Mouse (Mus musculus): ENCODE measurements around the gene Tnfsf13. TPM values are rescaled to one million over a fixed set of nuclear protein-coding genes. Genes with fewer than 3 reads are reported as not detected.
"Not testable (repeated sequence)": the region's sequence is repeated elsewhere in the genome, so short reads cannot be mapped to it uniquely, and the experiment has no call there.

The Tnfsf13 gene
- 1 to 10 TPM; 2.5 to 7.3 (median 4.5) TPM for total RNA-seq (2022)

DNA sequence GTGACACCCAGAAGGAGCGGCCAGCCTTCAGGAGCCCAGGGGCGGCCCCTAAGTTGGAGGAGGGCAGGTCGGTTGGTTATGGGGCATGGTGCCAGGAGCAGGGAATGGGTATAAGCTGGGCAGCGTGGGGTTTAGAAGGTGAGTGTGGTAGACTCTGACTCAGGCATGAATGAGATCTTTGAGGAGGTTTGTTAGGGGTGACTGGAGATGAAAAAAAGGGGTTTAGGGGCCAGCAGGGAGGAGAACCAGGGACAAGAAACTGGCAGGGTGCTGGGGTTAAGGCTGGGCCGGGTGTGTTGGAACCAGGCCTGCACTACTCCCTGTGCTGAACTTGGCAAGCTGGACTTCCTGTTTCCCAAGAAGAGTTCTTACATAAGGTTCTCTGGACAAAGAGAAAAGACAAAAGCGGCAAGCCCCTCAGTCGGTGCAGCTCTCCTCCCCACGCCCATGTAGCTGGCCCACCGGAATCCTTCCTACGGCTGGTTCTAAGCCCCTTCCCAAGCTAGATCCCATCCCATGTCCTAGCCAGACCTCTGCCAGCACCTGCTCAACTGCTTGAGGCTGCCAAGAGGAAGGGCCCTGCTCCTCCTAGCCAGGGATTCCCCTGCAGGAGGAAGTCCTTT lies at the start of gene Tnfsf13:
TSS of gene Tnfsf13 (minus strand) at position 259 of the 623 bp plus-strand sequence.
- peak; percentile 81 for DNase-seq

DNA sequence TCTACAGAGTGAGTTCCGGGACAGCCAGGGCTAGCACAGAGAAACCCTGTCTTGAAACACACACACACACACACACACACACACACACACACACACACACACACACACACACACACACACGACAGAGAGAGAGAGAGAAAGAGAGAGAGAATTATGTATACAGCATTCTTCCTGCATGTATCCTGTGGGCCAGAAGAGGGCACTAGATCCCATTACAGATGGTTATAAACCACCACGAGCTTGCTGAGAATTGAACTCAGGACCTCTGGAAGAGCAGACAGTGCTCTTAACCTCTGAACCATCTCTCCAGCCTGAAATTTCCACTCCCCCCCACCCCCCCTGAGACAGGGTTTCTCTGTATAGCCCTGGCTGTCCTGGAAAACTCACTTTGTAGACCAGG lies 45.8 kb upstream of the Tnfsf13 start:
- not testable (repeated sequence) for DNase-seq

- DNase-seq: peak; percentile 45
Observed at GRCm38 (mm10) chr11:69729063-69729462, 43.5 kb upstream of the Tnfsf13 start.

DNA sequence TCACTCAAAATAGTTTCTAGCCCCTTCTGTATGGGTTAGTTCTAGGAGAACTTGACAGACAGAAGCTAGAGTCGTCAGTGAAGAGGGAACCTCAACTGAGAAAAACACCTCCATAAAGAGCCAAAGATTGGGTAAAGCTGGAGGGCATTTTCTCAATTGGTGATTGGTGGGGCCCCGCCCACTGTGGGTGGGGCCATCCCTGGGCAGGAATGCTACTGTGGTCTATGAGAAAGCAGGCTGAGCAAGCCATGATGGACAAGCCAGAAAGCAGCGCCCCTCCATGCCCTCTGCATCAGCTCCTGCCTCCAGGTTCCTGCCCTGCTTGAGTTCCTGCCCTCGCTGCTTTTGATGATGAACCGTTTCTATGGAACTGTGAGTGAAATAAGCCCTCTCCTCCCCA lies 40.4 kb upstream of the Tnfsf13 start:
- no peak for DNase-seq

DNA sequence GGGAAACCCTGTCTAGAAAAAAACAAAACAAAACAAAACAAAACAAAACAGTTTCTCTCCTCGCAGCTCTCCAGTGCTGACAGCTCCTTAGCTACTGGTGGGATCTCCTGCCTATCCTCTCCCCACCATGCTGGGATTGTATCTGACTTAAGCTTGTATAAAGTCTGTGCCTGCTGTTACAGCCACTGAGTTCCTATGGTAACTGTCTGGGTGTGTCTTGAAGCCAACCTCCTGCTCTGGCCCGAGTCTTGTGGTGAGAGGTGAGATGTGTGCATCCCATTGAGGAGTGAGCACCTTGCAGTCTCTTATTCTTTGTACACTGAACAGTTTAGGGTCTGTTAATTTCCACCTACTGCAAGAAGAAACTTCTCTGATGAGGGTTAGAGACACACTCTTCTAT lies 37.5 kb upstream of the Tnfsf13 start:
- no peak for DNase-seq

- no peak for DNase-seq
Observed at GRCm38 (mm10) chr11:69720852-69721251, 35.3 kb upstream of the Tnfsf13 start.

- no peak for DNase-seq
Observed at GRCm38 (mm10) chr11:69719423-69719822, 33.8 kb upstream of the Tnfsf13 start.

DNA sequence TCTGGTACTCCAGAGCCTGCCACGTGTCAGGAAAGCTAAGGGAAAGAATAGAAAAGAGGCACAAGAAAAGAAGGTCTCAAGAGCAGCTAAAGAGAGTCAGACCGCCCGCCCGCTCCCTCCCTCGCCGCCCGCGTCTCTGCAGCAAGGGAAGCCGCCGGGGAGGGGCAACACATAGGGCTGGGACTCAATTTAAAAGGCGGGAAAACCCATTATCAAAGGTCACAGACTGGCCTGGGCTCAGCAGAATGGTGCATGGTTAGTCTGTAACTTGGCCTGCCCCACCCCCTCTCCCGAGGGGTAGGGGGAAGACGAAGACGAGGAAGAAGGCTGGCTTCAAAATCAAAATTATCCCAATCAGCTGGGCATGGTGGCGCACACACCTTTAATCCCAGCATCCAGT lies 33.1 kb upstream of the Tnfsf13 start:
- no peak for DNase-seq

- DNase-seq: no peak
Observed at GRCm38 (mm10) chr11:69716953-69717352, 31.4 kb upstream of the Tnfsf13 start.

DNA sequence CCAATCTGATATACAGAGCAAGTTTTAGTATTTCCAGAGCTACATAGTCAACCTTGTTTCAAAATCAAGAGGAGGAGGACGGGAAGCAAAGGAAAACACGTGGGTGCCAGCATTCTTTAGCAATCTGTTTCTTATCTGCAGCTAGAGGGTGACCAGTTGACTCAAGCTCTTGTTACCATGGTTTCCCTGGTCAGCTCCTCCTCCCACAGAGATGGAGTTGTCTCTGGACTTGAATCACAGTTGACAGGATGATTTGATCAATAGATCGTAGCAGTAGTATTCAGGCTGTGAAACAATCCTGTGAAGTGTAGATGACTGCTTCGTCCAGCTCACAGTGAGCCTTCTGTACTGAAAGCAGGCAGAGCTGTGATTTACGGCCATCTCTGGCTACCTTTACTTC lies 30.3 kb upstream of the Tnfsf13 start:
- DNase-seq: peak; percentile 78

- DNase-seq: peak; percentile 47
Observed at GRCm38 (mm10) chr11:69715482-69715881, 29.9 kb upstream of the Tnfsf13 start.

DNA sequence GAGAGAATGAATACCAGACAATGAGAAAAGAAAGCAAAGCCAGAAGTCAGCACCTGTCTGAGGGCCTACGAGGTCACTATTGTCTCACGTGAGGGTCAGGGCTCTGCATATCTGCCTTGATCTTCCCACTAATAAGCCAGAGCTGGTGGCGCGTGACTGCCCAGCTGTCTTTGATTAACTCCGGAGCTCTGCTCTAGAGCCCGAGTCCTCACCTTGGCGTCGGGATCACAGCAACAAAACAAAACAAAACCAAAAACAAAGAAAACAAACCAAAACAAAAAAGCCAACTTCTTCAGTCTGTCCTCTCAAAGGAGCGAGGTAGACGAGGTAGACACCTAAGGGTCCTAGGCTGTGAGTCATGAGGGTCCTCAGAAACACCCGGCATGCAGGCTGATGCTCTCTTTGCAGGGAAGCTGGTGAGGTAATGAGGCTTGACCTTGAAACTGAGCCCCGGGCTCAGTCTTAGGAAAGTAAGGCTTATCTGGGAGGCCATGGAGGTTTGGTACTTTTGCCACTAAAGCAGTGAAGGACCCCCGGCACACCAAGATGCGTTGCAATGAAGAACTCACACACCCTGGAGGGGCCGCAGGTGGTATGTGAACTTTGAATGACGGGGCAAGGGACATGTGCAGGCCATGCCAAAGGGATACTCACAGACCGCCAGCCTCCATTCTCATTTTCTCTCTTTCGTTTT lies 29.2 kb upstream of the Tnfsf13 start:
- DNase-seq: no peak

DNA sequence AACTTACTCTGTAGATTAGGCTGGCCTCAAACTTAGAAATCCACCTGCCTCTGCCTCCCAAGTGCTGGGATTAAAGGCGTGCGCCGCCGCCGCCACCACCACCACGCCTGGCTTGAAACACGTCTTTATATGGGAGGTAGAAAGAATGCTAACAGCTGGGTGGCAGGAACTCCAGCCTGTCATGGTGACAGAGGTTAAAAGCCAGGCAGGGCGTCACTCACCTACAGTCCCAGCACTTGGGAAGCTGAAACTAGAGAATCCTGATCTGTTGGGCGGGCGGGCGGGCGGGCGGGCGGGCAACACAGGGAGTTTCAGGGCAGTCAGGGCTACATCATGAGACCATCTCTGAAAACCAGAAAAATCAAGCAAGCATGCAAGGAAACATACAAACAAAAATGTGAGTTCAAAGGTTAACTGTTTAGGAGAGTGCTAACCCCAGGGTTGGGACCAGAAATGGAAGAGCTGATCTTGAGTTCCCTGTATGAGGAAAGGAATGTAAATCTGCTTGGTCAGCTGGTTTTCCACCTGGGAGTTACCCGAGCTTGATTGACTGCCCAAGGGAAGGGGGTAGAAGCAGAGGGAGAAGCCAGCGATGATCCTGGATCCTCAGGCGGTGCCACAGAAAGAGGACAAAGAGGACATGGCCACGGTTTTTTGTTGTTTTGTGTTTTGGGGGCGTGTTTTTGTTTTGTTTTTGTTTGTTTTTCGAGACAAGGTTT lies 27.5 kb upstream of the Tnfsf13 start:
- DNase-seq: no peak

- DNase-seq: no peak
Observed at GRCm38 (mm10) chr11:69711082-69711481, 25.5 kb upstream of the Tnfsf13 start.

- DNase-seq: no peak
Observed at GRCm38 (mm10) chr11:69710470-69710869, 24.9 kb upstream of the Tnfsf13 start.

GRCm38 (mm10) chr11:69709554-69710446 lies 24.2 kb upstream of the Tnfsf13 start:
- no peak for DNase-seq

DNA sequence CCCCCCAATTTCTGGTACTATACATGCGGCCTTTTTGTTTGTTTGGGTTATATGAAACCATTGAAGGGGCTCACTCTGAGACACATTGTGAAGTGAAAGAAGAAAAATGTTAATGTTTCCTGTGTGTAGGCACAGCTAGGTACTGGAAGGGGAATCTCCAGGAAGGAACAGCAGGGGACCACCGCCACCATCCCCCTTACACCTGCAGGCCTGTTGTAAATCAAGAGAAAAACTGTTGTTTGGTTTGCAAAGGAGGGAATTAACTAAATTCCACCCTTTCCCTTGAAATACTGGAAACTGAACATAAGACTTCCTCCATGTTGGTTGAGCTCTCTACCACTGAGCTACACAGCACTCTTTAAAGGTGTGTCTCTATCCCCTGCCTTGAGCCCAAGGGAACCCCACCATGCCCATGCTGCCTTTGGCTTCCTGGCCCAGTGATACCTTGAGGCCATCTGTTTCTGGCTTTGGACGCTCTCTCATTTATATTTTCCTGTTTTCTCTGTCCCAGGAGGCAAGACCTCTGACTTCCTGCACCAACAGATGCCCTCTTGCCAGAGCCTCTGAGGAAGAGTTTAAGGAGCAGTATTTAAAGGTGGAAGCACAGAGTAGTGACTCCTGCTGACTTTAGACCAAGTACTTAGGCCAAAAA lies 23.2 kb upstream of the Tnfsf13 start:
- no peak for DNase-seq

DNA sequence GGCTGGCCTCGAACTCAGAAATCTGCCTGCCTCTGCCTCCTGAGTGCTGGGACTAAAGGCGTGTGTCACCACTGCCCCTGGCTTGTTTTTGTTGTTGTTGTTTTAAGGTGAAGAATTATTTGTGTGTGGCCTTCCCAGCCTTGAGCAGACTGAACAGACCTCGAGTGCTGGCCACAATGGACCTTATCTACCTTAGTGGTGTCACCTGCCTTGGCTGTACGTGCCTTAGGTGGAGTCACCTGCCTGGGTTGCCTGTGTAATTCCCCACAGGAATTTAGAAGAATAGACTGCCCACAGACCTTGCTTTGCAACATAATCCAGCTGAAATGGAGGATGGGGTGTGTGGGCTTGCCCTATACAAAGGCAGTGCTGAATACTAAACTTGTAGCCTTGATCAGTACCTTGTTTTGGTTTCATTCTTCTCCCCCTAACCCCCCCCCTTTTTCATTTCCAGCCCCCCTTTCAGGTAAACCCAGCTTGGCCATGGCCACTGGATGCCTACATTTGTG lies 22.3 kb upstream of the Tnfsf13 start:
- no peak for DNase-seq

- DNase-seq: no peak
Observed at GRCm38 (mm10) chr11:69707480-69707847, 21.9 kb upstream of the Tnfsf13 start.

DNA sequence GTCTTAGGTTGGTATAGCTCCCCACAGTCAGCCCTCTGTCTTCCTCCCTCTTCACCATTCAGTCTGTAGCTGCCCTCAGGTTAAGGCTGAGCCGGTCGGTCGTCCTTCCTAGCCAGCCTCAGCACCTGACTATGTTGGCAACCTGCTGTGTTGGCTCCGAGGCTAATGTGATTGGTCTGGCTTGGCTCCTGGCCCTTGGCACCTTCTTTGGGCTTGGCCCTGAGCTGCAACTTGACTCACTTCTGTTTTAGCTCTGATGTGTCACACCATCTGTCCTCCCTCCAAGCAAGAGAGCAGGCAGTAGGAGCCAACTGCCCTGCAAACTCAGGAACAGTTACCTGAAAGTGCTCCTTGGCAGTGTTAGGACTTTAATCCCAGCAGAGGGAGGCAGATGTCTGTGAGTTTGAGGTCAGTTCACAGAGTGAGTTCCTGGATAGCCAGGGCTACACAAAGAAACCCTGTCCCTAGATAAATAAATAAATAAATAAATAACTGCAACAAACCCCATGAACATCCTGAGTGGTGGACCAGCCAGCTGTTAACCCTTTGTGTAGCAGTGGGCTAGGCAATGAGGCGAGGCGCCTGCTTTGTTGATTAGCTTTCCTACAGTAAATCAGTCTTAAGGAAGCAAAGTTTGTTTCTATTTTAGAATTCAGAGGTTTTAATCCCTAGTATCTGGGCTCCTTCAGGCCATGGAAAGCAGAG lies 21.3 kb upstream of the Tnfsf13 start:
- peak; percentile 89 for DNase-seq

DNA sequence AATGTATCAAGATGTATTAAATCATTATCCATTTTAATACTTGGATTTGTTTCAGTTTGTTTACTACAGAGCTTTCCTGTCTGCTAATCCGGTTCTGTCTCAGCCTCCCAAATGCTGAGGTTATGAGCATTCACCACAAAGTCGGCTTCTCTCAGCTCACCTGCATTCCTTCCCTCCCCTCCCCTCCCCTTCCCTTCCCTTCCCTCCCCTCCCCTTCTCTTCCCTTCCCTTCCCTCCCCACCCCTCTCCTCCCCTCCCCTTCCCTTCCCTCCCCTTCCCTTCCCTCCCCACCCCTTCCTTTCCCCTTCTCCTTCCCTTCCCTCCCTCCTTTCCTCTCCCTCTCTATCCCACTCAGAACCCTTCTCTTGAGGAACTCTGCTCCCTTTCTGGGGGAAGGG lies 19.0 kb upstream of the Tnfsf13 start:
- no peak for DNase-seq

Measured in adrenal gland, adult 8-10 months (tissue).